Mouse (Mus musculus): ENCODE results near the gene Gm9970.

Gene Gm9970

DNA sequence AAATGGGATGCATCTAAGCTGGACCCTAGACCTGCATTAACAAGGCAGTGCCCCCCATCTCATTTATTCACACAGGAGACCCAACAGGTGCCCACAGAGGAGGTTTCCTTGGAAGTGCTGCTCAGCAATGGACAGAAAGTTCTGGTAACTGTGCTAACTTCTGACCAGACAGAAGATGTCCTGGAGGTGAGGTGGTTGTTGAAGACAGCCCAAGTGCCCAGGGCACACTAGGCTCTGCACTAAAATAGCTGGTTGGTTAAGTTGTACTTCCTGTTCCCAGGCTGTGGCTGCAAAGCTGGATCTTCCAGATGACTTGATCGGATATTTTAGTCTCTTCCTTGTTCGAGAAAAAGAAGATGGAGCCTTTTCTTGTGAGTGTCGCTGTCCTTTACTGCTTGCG lies 45.4 kb downstream of the Gm9970 start:
- in situ Hi-C loops (cut with MboI, MseI), result no loop called here

DNA sequence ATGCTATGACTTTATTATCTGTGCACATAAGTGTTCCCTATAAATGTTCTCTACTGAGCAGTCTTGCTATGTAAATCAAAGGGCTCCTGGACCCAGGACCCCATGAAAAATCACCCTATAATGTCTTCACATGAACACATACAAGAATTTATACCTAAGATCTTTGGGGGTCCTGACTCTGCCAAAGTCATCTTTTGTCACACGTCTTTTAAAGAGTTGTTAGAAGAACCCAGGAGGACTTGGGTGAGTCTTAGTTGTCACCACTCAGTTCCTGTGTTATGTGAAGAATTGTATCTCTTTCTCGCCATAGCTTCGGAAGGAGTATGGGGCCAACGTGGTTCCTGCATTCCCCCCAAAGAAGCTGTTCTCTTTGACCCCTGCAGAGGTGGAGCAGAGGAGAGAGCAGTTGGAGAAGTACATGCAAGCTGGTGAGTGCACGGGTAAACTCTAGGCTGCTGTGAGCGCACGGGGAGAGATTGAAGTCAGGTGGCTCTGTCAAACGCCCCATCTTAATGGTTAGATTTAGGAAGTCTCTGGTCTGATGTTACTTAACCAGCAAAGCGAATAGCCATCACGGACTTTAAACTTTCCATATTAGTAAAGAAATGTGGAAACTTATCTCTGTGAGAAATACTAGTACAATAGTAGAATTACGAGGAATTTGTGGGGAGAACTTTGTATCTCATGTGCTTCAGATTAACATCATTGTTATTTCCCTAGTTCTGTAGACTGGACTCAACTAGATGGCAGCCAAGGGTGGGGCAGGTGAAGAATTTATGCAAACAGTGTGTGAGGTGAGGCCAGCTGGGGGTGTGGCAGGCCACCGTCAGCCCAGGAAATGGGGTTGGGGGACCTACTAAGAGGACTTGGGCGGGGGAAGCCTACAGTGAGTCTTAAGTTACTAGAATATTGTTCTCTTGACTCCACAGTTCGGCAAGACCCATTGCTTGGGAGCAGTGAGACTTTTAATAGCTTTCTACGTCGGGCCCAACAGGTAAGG lies 46.2 kb downstream of the Gm9970 start:
- in situ Hi-C loops (cut with MboI, MseI), result no loop called here

DNA sequence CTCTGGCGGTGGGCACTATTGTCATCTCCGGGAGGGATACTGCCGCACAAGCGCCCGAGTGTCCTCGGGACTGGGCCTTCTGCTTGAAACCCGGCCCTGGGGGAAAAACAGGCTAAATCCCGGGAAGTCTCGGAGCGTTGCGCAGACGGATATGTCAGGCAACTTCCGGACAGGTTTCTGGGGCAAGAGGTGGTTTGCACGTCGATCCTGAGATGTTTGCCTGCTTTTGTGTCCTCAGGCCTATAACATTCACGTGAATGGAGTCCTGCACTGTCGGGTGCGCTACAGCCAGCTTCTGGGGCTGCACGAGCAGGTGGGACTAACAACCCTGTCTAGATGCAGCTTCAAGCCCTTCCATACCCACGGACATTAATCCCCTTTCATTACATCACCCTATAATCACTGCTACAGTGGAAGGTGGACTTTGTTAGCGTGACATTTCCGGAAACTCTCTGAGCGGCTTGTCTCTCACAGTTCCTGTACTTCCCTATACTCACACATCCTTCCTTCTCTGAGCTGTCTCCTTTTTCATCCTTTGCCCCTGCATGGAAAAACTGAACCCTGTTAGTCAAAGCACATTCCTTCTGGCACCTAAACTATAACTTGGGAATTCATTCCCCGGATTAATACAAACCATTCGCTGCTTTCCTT lies 47.3 kb downstream of the Gm9970 start:
- in situ Hi-C loops (cut with MboI, MseI), result no loop called here

GRCm38 (mm10) chr5:31192939-31193630 lies 47.9 kb downstream of the Gm9970 start, which contains the start of the genes Snx17 and Eif2b4:
Gene Snx17, plus strand, starts transcription at chr5:31193227.
Gene Eif2b4, minus strand, starts transcription at chr5:31193430.
- in situ Hi-C loops (cut with MboI, MseI), result no loop called here

- in situ Hi-C loops (cut with MboI, MseI), result no loop called here
Observed at GRCm38 (mm10) chr5:31192045-31192938, 48.7 kb downstream of the Gm9970 start.

All from T-helper 1 cell (primary cell).